Mouse (Mus musculus): ENCODE measurements around the gene Dnaja4. TPM values are rescaled to one million over a fixed set of nuclear protein-coding genes. Genes with fewer than 3 reads are reported as not detected.

The Dnaja4 gene
- total RNA-seq (2014; fragmentation: Nextera tagmentation) (18.6 TPM in 1 of 2 replicates, not detected in the other), total RNA-seq (2017) (0.12 and 0.16 TPM in 2 replicates), polyA plus RNA-seq (2012) (not detected in 2 replicates)

- ATAC-seq (ENCODE audit: extremely low read depth, insufficient number of reproducible peaks, low FRiP score, poor library complexity, severe bottlenecking): no peak
- Histone ChIP-seq H3K4me3 (ENCODE audit: low read depth, low read length) (no peak within 1 kb of the TSS), H3K36me3 (replicated peaks) (no peaks in the 10 kb centered on the region), H3K9me3 (replicated peaks) (peaks cover 4% of the 10 kb centered on the region; the same call in 1 of the 2 replicates), H3K4me1 (ENCODE audit: insufficient read depth, low read depth, low read length) (no peaks in the 10 kb centered on the region), H3K27me3 (ENCODE audit: insufficient read depth, low read length) (peaks cover 9% of the 10 kb centered on the region; the same call in 1 of the 2 replicates)
- DNase-seq (ENCODE audit: low spot score): no peak
- TF ChIP-seq POLR2AphosphoS5 (IDR thresholded peaks at IDR 0.05; ENCODE audit: insufficient replicate concordance, low read depth, low read length) (no peak), TAL1 (conservative IDR thresholded peaks at IDR 0.05; ENCODE audit: low read depth, low read length) (no peak), CTCF (IDR thresholded peaks at IDR 0.05; ENCODE audit: low read depth, low read length) (no peak), GATA1 (IDR thresholded peaks at IDR 0.05; ENCODE audit: borderline replicate concordance, low read length) (no peak), GATA2 (IDR thresholded peaks at IDR 0.05; ENCODE audit: borderline replicate concordance, low read depth, low read length) (no peak)
These were observed at the start of gene Dnaja4 for GRCm38 (mm10) chr9:54698318-54699086. Gene Dnaja4 (plus strand): TSS chr9:54698873.

- Histone ChIP-seq H3K4me3 (ENCODE audit: low read depth, low read length) (no peak overlapping the region), H3K27me3 (ENCODE audit: insufficient read depth, low read length) (peaks cover 18% of the 10 kb centered on the region), H3K4me1 (ENCODE audit: insufficient read depth, low read depth, low read length) (no peaks in the 10 kb centered on the region), H3K9me3 (replicated peaks) (no peaks in the 10 kb centered on the region), H3K36me3 (replicated peaks) (no peaks in the 10 kb centered on the region)
- DNase-seq (ENCODE audit: low spot score): no peak
- TF ChIP-seq POLR2AphosphoS5 (IDR thresholded peaks at IDR 0.05; ENCODE audit: insufficient replicate concordance, low read depth, low read length): no peak
- no peak for TF ChIP-seq GATA2 (IDR thresholded peaks at IDR 0.05; ENCODE audit: borderline replicate concordance, low read depth, low read length)
- TF ChIP-seq CTCF (IDR thresholded peaks at IDR 0.05; ENCODE audit: low read depth, low read length): no peak
- TF ChIP-seq GATA1 (IDR thresholded peaks at IDR 0.05; ENCODE audit: borderline replicate concordance, low read length): no peak
- no peak for ATAC-seq (ENCODE audit: extremely low read depth, insufficient number of reproducible peaks, low FRiP score, poor library complexity, severe bottlenecking)
These were observed 49.3 kb upstream of the Dnaja4 start for GRCm38 (mm10) chr9:54649360-54649759.

- no peaks in the 10 kb centered on the region for H3K36me3 ChIP-seq (replicated peaks)
- DNase-seq (ENCODE audit: low spot score) (no peak), ATAC-seq (ENCODE audit: extremely low read depth, insufficient number of reproducible peaks, low FRiP score, poor library complexity, severe bottlenecking) (no peak)
- no peak for TF ChIP-seq POLR2AphosphoS5 (IDR thresholded peaks at IDR 0.05; ENCODE audit: insufficient replicate concordance, low read depth, low read length)
- no peak for TF ChIP-seq CTCF (IDR thresholded peaks at IDR 0.05; ENCODE audit: low read depth, low read length)
- TF ChIP-seq GATA2 (IDR thresholded peaks at IDR 0.05; ENCODE audit: borderline replicate concordance, low read depth, low read length): no peak
- TF ChIP-seq GATA1 (IDR thresholded peaks at IDR 0.05; ENCODE audit: borderline replicate concordance, low read length): no peak
- TF ChIP-seq TAL1 (conservative IDR thresholded peaks at IDR 0.05; ENCODE audit: low read depth, low read length): no peak
- no peak overlapping the region for H3K4me3 ChIP-seq (ENCODE audit: low read depth, low read length)
- peaks cover 4% of the 10 kb centered on the region; the same call in 1 of the 2 replicates for H3K27me3 ChIP-seq (ENCODE audit: insufficient read depth, low read length)
- no peaks in the 10 kb centered on the region for H3K9me3 ChIP-seq (replicated peaks)
- H3K4me1 ChIP-seq (ENCODE audit: insufficient read depth, low read depth, low read length): no peaks in the 10 kb centered on the region
These were observed 45.9 kb upstream of the Dnaja4 start for GRCm38 (mm10) chr9:54652778-54653177.

GRCm38 (mm10) chr9:54655846-54656245 is 42.8 kb upstream of the Dnaja4 start:
- ATAC-seq (ENCODE audit: extremely low read depth, insufficient number of reproducible peaks, low FRiP score, poor library complexity, severe bottlenecking) (no peak), DNase-seq (ENCODE audit: low spot score) (no peak)
- H3K27me3 ChIP-seq (ENCODE audit: insufficient read depth, low read length): peaks cover 10% of the 10 kb centered on the region
- no peaks in the 10 kb centered on the region for H3K4me1 ChIP-seq (ENCODE audit: insufficient read depth, low read depth, low read length)
- H3K4me3 ChIP-seq (ENCODE audit: low read depth, low read length): no peak overlapping the region
- no peak for TF ChIP-seq CTCF (IDR thresholded peaks at IDR 0.05; ENCODE audit: low read depth, low read length)
- H3K36me3 ChIP-seq (replicated peaks): no peaks in the 10 kb centered on the region
- H3K9me3 ChIP-seq (replicated peaks): no peaks in the 10 kb centered on the region

GRCm38 (mm10) chr9:54656402-54656801 is 42.3 kb upstream of the Dnaja4 start:
- H3K4me1 ChIP-seq (ENCODE audit: insufficient read depth, low read depth, low read length): no peaks in the 10 kb centered on the region
- H3K9me3 ChIP-seq (replicated peaks): no peaks in the 10 kb centered on the region
- peaks cover 10% of the 10 kb centered on the region for H3K27me3 ChIP-seq (ENCODE audit: insufficient read depth, low read length)
- TF ChIP-seq CTCF (IDR thresholded peaks at IDR 0.05; ENCODE audit: low read depth, low read length) (no peak), TAL1 (conservative IDR thresholded peaks at IDR 0.05; ENCODE audit: low read depth, low read length) (no peak), GATA1 (IDR thresholded peaks at IDR 0.05; ENCODE audit: borderline replicate concordance, low read length) (no peak), POLR2AphosphoS5 (IDR thresholded peaks at IDR 0.05; ENCODE audit: insufficient replicate concordance, low read depth, low read length) (no peak), GATA2 (IDR thresholded peaks at IDR 0.05; ENCODE audit: borderline replicate concordance, low read depth, low read length) (no peak)
- H3K36me3 ChIP-seq (replicated peaks): no peaks in the 10 kb centered on the region
- H3K4me3 ChIP-seq (ENCODE audit: low read depth, low read length): no peak overlapping the region
- no peak for ATAC-seq (ENCODE audit: extremely low read depth, insufficient number of reproducible peaks, low FRiP score, poor library complexity, severe bottlenecking)
- no peak for DNase-seq (ENCODE audit: low spot score)

- Histone ChIP-seq H3K9me3 (replicated peaks) (no peaks in the 10 kb centered on the region), H3K36me3 (replicated peaks) (no peaks in the 10 kb centered on the region), H3K27me3 (ENCODE audit: insufficient read depth, low read length) (peaks cover 10% of the 10 kb centered on the region), H3K4me1 (ENCODE audit: insufficient read depth, low read depth, low read length) (no peaks in the 10 kb centered on the region), H3K4me3 (ENCODE audit: low read depth, low read length) (no peak overlapping the region)
- TF ChIP-seq TAL1 (conservative IDR thresholded peaks at IDR 0.05; ENCODE audit: low read depth, low read length) (no peak), POLR2AphosphoS5 (IDR thresholded peaks at IDR 0.05; ENCODE audit: insufficient replicate concordance, low read depth, low read length) (no peak), GATA2 (IDR thresholded peaks at IDR 0.05; ENCODE audit: borderline replicate concordance, low read depth, low read length) (no peak), GATA1 (IDR thresholded peaks at IDR 0.05; ENCODE audit: borderline replicate concordance, low read length) (no peak), CTCF (IDR thresholded peaks at IDR 0.05; ENCODE audit: low read depth, low read length) (no peak)
- ATAC-seq (ENCODE audit: extremely low read depth, insufficient number of reproducible peaks, low FRiP score, poor library complexity, severe bottlenecking): no peak
- DNase-seq (ENCODE audit: low spot score): no peak
These were observed 39.9 kb upstream of the Dnaja4 start for GRCm38 (mm10) chr9:54658773-54659172.

Data from G1E (cell line).